Mouse (Mus musculus) cerebellum, adult 9-10 months (tissue): ENCODE results near the gene Synpo2.

ENCODE experiments used
- DNase-seq: peaks from one replicate; pipeline ENCODE4 v3.0.0; 2022

The Synpo2 gene

GRCm38 (mm10) chr3:123085871-123086501, 150.0 kb downstream of the Synpo2 start:
- DNase-seq, result no peak

- no peak for DNase-seq
Measured at GRCm38 (mm10) chr3:123081665-123082064, 154.3 kb downstream of the Synpo2 start.

- DNase-seq, result no peak
Measured at GRCm38 (mm10) chr3:123080943-123081342, 155.0 kb downstream of the Synpo2 start.

GRCm38 (mm10) chr3:123080017-123080725, 155.8 kb downstream of the Synpo2 start:
- no peak for DNase-seq

- no peak for DNase-seq
Measured at GRCm38 (mm10) chr3:123075759-123076158, 160.2 kb downstream of the Synpo2 start.

- no peak for DNase-seq
Measured at GRCm38 (mm10) chr3:123075034-123075433, 160.9 kb downstream of the Synpo2 start.

GRCm38 (mm10) chr3:123073351-123073750, 162.6 kb downstream of the Synpo2 start:
- DNase-seq, result no peak

GRCm38 (mm10) chr3:123072472-123072871, 163.5 kb downstream of the Synpo2 start:
- no peak for DNase-seq

GRCm38 (mm10) chr3:123070996-123071395, 165.0 kb downstream of the Synpo2 start:
- DNase-seq, result no peak

- no peak for DNase-seq
Measured at GRCm38 (mm10) chr3:123066836-123067235, 169.1 kb downstream of the Synpo2 start.

- no peak for DNase-seq
Measured at GRCm38 (mm10) chr3:123065466-123065865, 170.5 kb downstream of the Synpo2 start.

- no peak for DNase-seq
Measured at GRCm38 (mm10) chr3:123064186-123064585, 171.8 kb downstream of the Synpo2 start.

- DNase-seq, result no peak
Measured at GRCm38 (mm10) chr3:123061931-123062330, 174.0 kb downstream of the Synpo2 start.

- no peak for DNase-seq
Measured at GRCm38 (mm10) chr3:123058832-123059231, 177.1 kb downstream of the Synpo2 start.

- DNase-seq, result no peak
Measured at GRCm38 (mm10) chr3:123054178-123054577, 181.8 kb downstream of the Synpo2 start.

- DNase-seq, result no peak
Measured at GRCm38 (mm10) chr3:123053192-123053938, 182.6 kb downstream of the Synpo2 start.

GRCm38 (mm10) chr3:123042308-123042707, 193.6 kb downstream of the Synpo2 start:
- no peak for DNase-seq

- DNase-seq, result no peak
Measured at GRCm38 (mm10) chr3:123034752-123035151, 201.2 kb downstream of the Synpo2 start, which contains the start of gene Myoz2. Gene Myoz2 (minus strand): TSS chr3:123035015.

- no peak for DNase-seq
Measured at GRCm38 (mm10) chr3:123033804-123034203, 202.1 kb downstream of the Synpo2 start.
